Mouse (Mus musculus) G1E (cell line): ENCODE data around the gene Tox2.

Experiments
- CTCF ChIP-seq: IDR thresholded peaks from 2 replicates; pipeline ENCODE4 v1.5.1; 2012; ENCODE audit warnings: low read depth, low read length, inconsistent platforms, mixed read lengths
- GATA1 ChIP-seq: IDR thresholded peaks from 2 replicates; pipeline ENCODE4 v1.6.1; 2012; ENCODE audit warnings: borderline replicate concordance, low read length, inconsistent platforms, mixed read lengths

- TF ChIP-seq GATA1 (no peak), CTCF (no peak)
Measured at GRCm38 (mm10) chr2:163358662-163359061, 155.7 kb downstream of the Tox2 start.
